Comparison of ENCODE assay signal across 33 mouse cellular contexts in genomic region chr6:49378328-49378727, GRCm38 (mm10). TPM values are rescaled to one million over a fixed set of nuclear protein-coding genes. Genes with fewer than 3 reads are reported as not detected.
DNase-seq lines count a peak whose midpoint lies in the region; ATAC-seq and TF ChIP-seq lines count a peak whose summit lies in the region.
"Had no signal": no experiment of that assay in that cellular context is flagged by ENCODE, and none has a peak within 500 bp of the region (broad histone marks: within the 10 kb centered on the region; RNA-seq: fewer than 3 reads in every experiment).

No protein-coding gene starts in this region.

- H3K4me1 ChIP-seq in forebrain, postnatal 0 days (ENCODE audit: insufficient read depth) = no peaks in the 10 kb centered on the region
- no peaks in the 10 kb centered on the region for H3K4me1 ChIP-seq in forebrain, embryonic 12.5 days
- H3K4me1 ChIP-seq in lung, embryonic 14.5 days (ENCODE audit: insufficient read depth) = no peaks in the 10 kb centered on the region
- no peaks in the 10 kb centered on the region for H3K4me1 ChIP-seq in stomach, postnatal 0 days (replicated peaks; ENCODE audit: control insufficient read depth, insufficient read depth)
- H3K4me1 ChIP-seq: embryonic facial prominence, embryonic 15.5 days; intestine, embryonic 15.5 days; limb, embryonic 12.5 days had no signal

- no peaks in the 10 kb centered on the region for H3K27me3 ChIP-seq in forebrain, postnatal 0 days (ENCODE audit: insufficient read depth, low read length)
- H3K27me3 ChIP-seq in forebrain, embryonic 12.5 days = no peaks in the 10 kb centered on the region
- no peaks in the 10 kb centered on the region for H3K27me3 ChIP-seq in lung, embryonic 14.5 days (ENCODE audit: insufficient read depth, low read length)
- no peaks in the 10 kb centered on the region for H3K27me3 ChIP-seq in stomach, postnatal 0 days (ENCODE audit: control insufficient read depth, insufficient read depth, low read length)
- H3K27me3 ChIP-seq: embryonic facial prominence, embryonic 15.5 days; hindbrain, embryonic 12.5 days; intestine, embryonic 15.5 days; limb, embryonic 12.5 days; Patski had no signal

- no peak for ATAC-seq in forebrain, postnatal 0 days
- no peak for ATAC-seq in forebrain, embryonic 12.5 days (ENCODE audit: low FRiP score)
- no peak for ATAC-seq in lung, embryonic 14.5 days (ENCODE audit: insufficient read depth)
- ATAC-seq in stomach, postnatal 0 days (ENCODE audit: low FRiP score, low TSS enrichment) = 0 out of 2 replicates have a peak, but pooled peaks have one; percentile 29
- ATAC-seq: forebrain, embryonic 14.5 days; hindbrain, postnatal 0 days; intestine, embryonic 15.5 days; Patski had no signal

- no peak for TF ChIP-seq EP300 in stomach, postnatal 0 days (optimal IDR thresholded peaks at IDR 0.05)

- no peaks in the 10 kb centered on the region for H3K36me3 ChIP-seq in forebrain, postnatal 0 days (ENCODE audit: insufficient read depth)
- H3K36me3 ChIP-seq in forebrain, embryonic 12.5 days (replicated peaks) = no peaks in the 10 kb centered on the region
- 0 out of 2 replicates have a peak, but pooled peaks cover 3% of the 10 kb centered on the region for H3K36me3 ChIP-seq in lung, embryonic 14.5 days (ENCODE audit: insufficient read depth)
- no peaks in the 10 kb centered on the region for H3K36me3 ChIP-seq in stomach, postnatal 0 days (ENCODE audit: control insufficient read depth, insufficient read depth, low read length)
- H3K36me3 ChIP-seq: hindbrain, embryonic 12.5 days; intestine, embryonic 15.5 days had no signal

- no peak overlapping the region for H3K4me3 ChIP-seq in forebrain, postnatal 0 days (ENCODE audit: low read depth, low read length)
- no peak overlapping the region for H3K4me3 ChIP-seq in forebrain, embryonic 12.5 days (replicated peaks)
- H3K4me3 ChIP-seq in lung, embryonic 14.5 days (ENCODE audit: low read depth, low read length) = no peak overlapping the region
- no peak overlapping the region for H3K4me3 ChIP-seq in stomach, postnatal 0 days (ENCODE audit: low read depth, low read length)
- H3K4me3 ChIP-seq: embryonic facial prominence, embryonic 15.5 days; heart, embryonic 10.5 days; hindbrain, embryonic 12.5 days; intestine, embryonic 15.5 days; limb, embryonic 12.5 days had no signal

- WGBS in forebrain, postnatal 0 days = 62% methylated on average over 12 of the region's 12 CpGs
- WGBS in forebrain, embryonic 12.5 days = 67% methylated on average over 12 of the region's 12 CpGs
- WGBS in lung, embryonic 14.5 days = 41% methylated on average over 12 of the region's 12 CpGs
- WGBS in stomach, postnatal 0 days = 51% methylated on average over 12 of the region's 12 CpGs

- no peak overlapping the region for H3K9ac ChIP-seq in forebrain, postnatal 0 days
- no peak overlapping the region for H3K9ac ChIP-seq in forebrain, embryonic 12.5 days
- no peak overlapping the region for H3K9ac ChIP-seq in lung, embryonic 14.5 days
- H3K9ac ChIP-seq in stomach, postnatal 0 days (ENCODE audit: low read length) = no peak overlapping the region
- H3K9ac ChIP-seq: embryonic facial prominence, embryonic 15.5 days; hindbrain, embryonic 12.5 days; intestine, embryonic 15.5 days; limb, embryonic 12.5 days had no signal

- peak; percentile 4 for DNase-seq in forebrain, postnatal 0 days
- DNase-seq in lung, embryonic 14.5 days = peak; percentile 44
- no peak for DNase-seq in lung, postnatal 10 days
- DNase-seq in brain, adult 2 months (ENCODE audit: low read depth, low spot score) = peak; percentile 4
- DNase-seq in stomach, postnatal 0 days (ENCODE audit: low spot score) = peak; percentile 16
- no peak for DNase-seq in cerebellum, postnatal 14 days
- no peak for DNase-seq in cerebellum, postnatal 25 days
- DNase-seq: adrenal gland, postnatal 10 days; cerebellum, adult 11 months; cerebellum, adult 9-10 months; gastrocnemius, postnatal 10 days; heart, postnatal 36 days; kidney, adult 2 months; kidney, postnatal 36 days; layer of hippocampus, postnatal 36 days; midbrain, embryonic 14.5 days; thymus, postnatal 4 days had no signal

- no peak overlapping the region for H3K4me2 ChIP-seq in forebrain, postnatal 0 days (ENCODE audit: low read depth)
- H3K4me2 ChIP-seq in forebrain, embryonic 12.5 days = no peak overlapping the region
- no peak overlapping the region for H3K4me2 ChIP-seq in lung, embryonic 14.5 days
- no peak overlapping the region for H3K4me2 ChIP-seq in stomach, postnatal 0 days (replicated peaks; ENCODE audit: low read depth)
- H3K4me2 ChIP-seq: embryonic facial prominence, embryonic 15.5 days; hindbrain, embryonic 12.5 days; intestine, embryonic 15.5 days; limb, embryonic 12.5 days; liver, embryonic 11.5 days had no signal

- H3K27ac ChIP-seq in forebrain, postnatal 0 days (ENCODE audit: low read depth, low read length) = no peak overlapping the region
- H3K27ac ChIP-seq in forebrain, embryonic 12.5 days = no peak overlapping the region
- no peak overlapping the region for H3K27ac ChIP-seq in lung, embryonic 14.5 days (ENCODE audit: low read depth)
- H3K27ac ChIP-seq in stomach, postnatal 0 days (replicated peaks) = 0 out of 2 replicates have a peak overlapping the region, but pooled peaks have one; percentile 45
- H3K27ac ChIP-seq: embryonic facial prominence, embryonic 15.5 days; heart, embryonic 10.5 days; hindbrain, embryonic 12.5 days; hindbrain, postnatal 0 days; intestine, embryonic 15.5 days; limb, embryonic 12.5 days had no signal

- H3K9me3 ChIP-seq in forebrain, postnatal 0 days (ENCODE audit: low read length) = no peaks in the 10 kb centered on the region
- no peaks in the 10 kb centered on the region for H3K9me3 ChIP-seq in forebrain, embryonic 12.5 days
- no peaks in the 10 kb centered on the region for H3K9me3 ChIP-seq in lung, embryonic 14.5 days (ENCODE audit: low read depth, low read length)
- H3K9me3 ChIP-seq in stomach, postnatal 0 days (ENCODE audit: control insufficient read depth, low read length) = no peaks in the 10 kb centered on the region
- H3K9me3 ChIP-seq: embryonic facial prominence, embryonic 15.5 days; heart, embryonic 10.5 days; hindbrain, embryonic 12.5 days; intestine, embryonic 15.5 days; limb, embryonic 12.5 days had no signal

- TF ChIP-seq CTCF in forebrain, postnatal 0 days (IDR thresholded peaks at IDR 0.05; ENCODE audit: low read depth) = no peak
- no peak for TF ChIP-seq CTCF in lung, embryonic 14.5 days (IDR thresholded peaks at IDR 0.05; ENCODE audit: low read depth)
- no peak for TF ChIP-seq CTCF in stomach, postnatal 0 days (IDR thresholded peaks at IDR 0.05; ENCODE audit: low read depth)

RNA-seq across cellular contexts. Expression of gene Fam221a, which starts 10.8 kb away (rescaled TPM):
- 1.9 and 3.2 TPM in 2 replicates for total RNA-seq in forebrain, postnatal 0 days (2014; rRNA removed)
- 4.0 and 4.8 TPM in 2 replicates for polyA plus RNA-seq in forebrain, postnatal 0 days (2015; fragmentation: Nextera tagmentation; extraction: Ambion mirVana)
- 5.0 and 5.8 TPM in 2 replicates for polyA plus RNA-seq in forebrain, embryonic 12.5 days (2016; fragmentation: Nextera tagmentation; extraction: Ambion mirVana)
- 8.6 and 10.1 TPM in 2 replicates for polyA plus RNA-seq in lung, embryonic 14.5 days (2014; fragmentation: Nextera tagmentation; extraction: Ambion mirVana)
- 4.4 and 4.7 TPM in 2 replicates for polyA plus RNA-seq in stomach, postnatal 0 days (2015; fragmentation: Nextera tagmentation; extraction: Ambion mirVana)
- total RNA-seq: MEL; monocyte, adult 5-6 weeks had no signal

RNA-seq across cellular contexts. Expression of gene Stk31, which starts 17.1 kb away (rescaled TPM):
- total RNA-seq in forebrain, postnatal 0 days (2014; rRNA removed) = 0.15 and 0.67 TPM in 2 replicates
- polyA plus RNA-seq in forebrain, postnatal 0 days (2015; fragmentation: Nextera tagmentation; extraction: Ambion mirVana) = 0.05 TPM in 2 replicates
- 0.10 TPM in 1 of 2 replicates, not detected in the other for polyA plus RNA-seq in forebrain, embryonic 12.5 days (2016; fragmentation: Nextera tagmentation; extraction: Ambion mirVana)
- polyA plus RNA-seq in lung, embryonic 14.5 days (2014; fragmentation: Nextera tagmentation; extraction: Ambion mirVana) = 0.23 TPM in 1 of 2 replicates, not detected in the other
- polyA plus RNA-seq in stomach, postnatal 0 days (2015; fragmentation: Nextera tagmentation; extraction: Ambion mirVana) = not detected in 2 replicates
- total RNA-seq: common myeloid progenitor, adult 5-6 weeks; granulocyte monocyte progenitor cell, adult 5-6 weeks; MEL; monocyte, adult 5-6 weeks had no signal
- polyA plus RNA-seq: embryonic facial prominence, embryonic 15.5 days; forebrain, embryonic 14.5 days; hindbrain, postnatal 0 days; kidney, adult 2 months; limb, embryonic 12.5 days; liver, embryonic 16.5 days; midbrain, embryonic 14.5 days; neural tube, embryonic 14.5 days; Patski had no signal

RNA-seq across cellular contexts. Expression of gene Ccdc126, which starts 59.3 kb away (rescaled TPM):
- total RNA-seq in forebrain, postnatal 0 days (2014; rRNA removed) = 6.7 and 11.3 TPM in 2 replicates
- 8.1 and 8.4 TPM in 2 replicates for polyA plus RNA-seq in forebrain, postnatal 0 days (2015; fragmentation: Nextera tagmentation; extraction: Ambion mirVana)
- 5.7 and 6.0 TPM in 2 replicates for polyA plus RNA-seq in forebrain, embryonic 12.5 days (2016; fragmentation: Nextera tagmentation; extraction: Ambion mirVana)
- 11.8 and 12.5 TPM in 2 replicates for polyA plus RNA-seq in lung, embryonic 14.5 days (2014; fragmentation: Nextera tagmentation; extraction: Ambion mirVana)
- polyA plus RNA-seq in stomach, postnatal 0 days (2015; fragmentation: Nextera tagmentation; extraction: Ambion mirVana) = 7.4 and 8.4 TPM in 2 replicates

Comparison
In these comparisons a context has a peak if more than half of its experiments do, and no peak if none do; other contexts are left out.
1. DNase-seq: peak in forebrain, postnatal 0 days (single experiment), lung, embryonic 14.5 days (single experiment), brain, adult 2 months (single experiment) and stomach, postnatal 0 days (single experiment); none in lung, postnatal 10 days (single experiment), cerebellum, postnatal 14 days (0 of 2) and cerebellum, postnatal 25 days (0 of 2).